Mouse (Mus musculus) liver, embryonic 15.5 days (tissue): ENCODE data around the gene Gm11037. TPM values are rescaled to one million over a fixed set of nuclear protein-coding genes. Genes with fewer than 3 reads are reported as not detected.

Experiments
- polyA plus RNA-seq: library from polyadenylated mRNA; unstranded; fragments of >200 nt; fragmentation: Nextera tagmentation; extraction: Ambion mirVana; gene quantifications from 2 replicates; pipeline ENCODE4 v1.2.1, GENCODE M21; 2015

Gene Gm11037
- polyA plus RNA-seq, 1 experiment from 2014 or later: not detected

Other genes starting within 250 kb of the Gm11037 start
- gene 4930402H24Rik, start 227.1 kb upstream of the Gm11037 start, polyA plus RNA-seq: 9.8 and 11.4 TPM in 2 replicates
- 2.2 and 3.0 TPM in 2 replicates for gene Atrn, start 227.0 kb upstream of the Gm11037 start, polyA plus RNA-seq
- gene Gfra4, start 90.4 kb upstream of the Gm11037 start, polyA plus RNA-seq: 0.23 and 0.37 TPM in 2 replicates
- 0.62 and 0.86 TPM in 2 replicates for gene Adam33, start 69.7 kb upstream of the Gm11037 start, polyA plus RNA-seq
- 1.5 and 1.7 TPM in 2 replicates for gene Siglec1, start 46.7 kb upstream of the Gm11037 start, polyA plus RNA-seq
- 1.8 and 1.9 TPM in 2 replicates for gene Hspa12b, start 6.2 kb upstream of the Gm11037 start, polyA plus RNA-seq
- gene 1700037H04Rik, start 26.6 kb downstream of the Gm11037 start, polyA plus RNA-seq: 135 and 147 TPM in 2 replicates
- gene Cenpb, start 46.6 kb downstream of the Gm11037 start, polyA plus RNA-seq: 4.1 and 5.4 TPM in 2 replicates
- 236 and 279 TPM in 2 replicates for gene Cdc25b, start 53.5 kb downstream of the Gm11037 start, polyA plus RNA-seq
- gene Spef1, start 53.8 kb downstream of the Gm11037 start, polyA plus RNA-seq: 1.6 and 1.8 TPM in 2 replicates
- 16.6 and 18.3 TPM in 2 replicates for gene Ap5s1, start 73.6 kb downstream of the Gm11037 start, polyA plus RNA-seq
- gene Mavs, start 100.6 kb downstream of the Gm11037 start, polyA plus RNA-seq: 29.8 and 33.5 TPM in 2 replicates
- gene Pank2, start 129.0 kb downstream of the Gm11037 start, polyA plus RNA-seq: 21.7 and 22.0 TPM in 2 replicates
- 0.48 and 0.67 TPM in 2 replicates for gene Rnf24, start 219.4 kb downstream of the Gm11037 start, polyA plus RNA-seq